Mouse (Mus musculus): ENCODE results near the gene Sdk1.

Gene Sdk1

DNA sequence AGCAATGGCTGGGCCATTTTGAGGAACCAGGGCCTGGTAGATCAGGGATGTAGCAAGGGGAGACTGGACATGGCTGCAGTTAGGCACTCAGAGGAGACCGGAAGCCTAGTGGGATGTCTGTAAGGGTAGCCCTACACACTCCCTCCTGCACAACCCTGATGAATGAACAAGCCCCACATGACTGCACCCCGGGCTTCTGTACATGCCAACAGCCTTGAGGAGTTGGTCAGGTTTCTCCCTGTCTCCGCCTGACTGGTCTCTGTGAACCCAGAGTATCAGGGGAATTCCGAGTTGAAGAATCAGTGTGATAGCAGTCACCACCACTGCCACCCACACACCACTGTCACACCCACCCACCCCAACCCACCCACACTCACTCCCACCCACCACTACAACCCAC lies 922.2 kb downstream of the Sdk1 start:
- no peak for DNase-seq

- DNase-seq = no peak
Observed at GRCm38 (mm10) chr5:142173636-142174035, 932.3 kb downstream of the Sdk1 start.

DNA sequence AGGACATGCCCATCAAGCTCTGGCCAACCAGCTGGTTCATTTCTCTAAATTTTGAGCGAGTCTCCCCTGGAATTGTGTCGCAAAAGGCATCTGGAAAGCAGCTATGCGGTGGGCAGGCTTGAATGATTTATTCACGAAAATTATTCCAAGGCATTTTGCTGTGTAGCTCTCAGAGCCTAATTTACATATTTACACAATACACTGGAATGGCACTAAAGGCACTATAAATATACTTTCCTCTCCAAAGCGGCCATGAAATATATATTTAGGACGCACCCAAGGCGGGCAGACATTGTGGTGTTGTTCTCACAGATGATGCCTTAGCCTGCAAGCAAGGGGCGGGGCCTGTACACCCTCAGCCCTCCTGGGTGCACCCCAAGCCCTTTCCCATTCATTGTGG lies 936.9 kb downstream of the Sdk1 start:
- DNase-seq = no peak

DNA sequence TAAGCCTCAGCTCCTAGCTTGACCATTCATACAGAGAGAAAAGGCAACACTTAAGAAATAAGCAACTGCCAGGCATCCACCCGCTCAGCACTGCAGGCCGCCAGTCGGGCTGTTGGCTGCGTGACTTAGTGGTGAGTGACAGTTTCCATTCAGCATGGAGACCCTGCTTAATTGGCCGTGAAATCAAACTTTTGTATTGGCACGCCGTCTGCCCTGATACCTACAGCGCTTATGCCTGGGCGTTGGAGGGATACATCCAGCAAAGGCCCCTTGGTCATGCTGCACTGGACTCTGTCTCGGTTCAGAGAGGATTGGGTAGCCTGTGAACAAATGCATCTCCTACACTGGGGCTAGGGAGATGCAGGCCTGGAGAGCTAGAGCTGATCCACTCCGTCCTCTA lies 938.0 kb downstream of the Sdk1 start:
- no peak for DNase-seq

DNA sequence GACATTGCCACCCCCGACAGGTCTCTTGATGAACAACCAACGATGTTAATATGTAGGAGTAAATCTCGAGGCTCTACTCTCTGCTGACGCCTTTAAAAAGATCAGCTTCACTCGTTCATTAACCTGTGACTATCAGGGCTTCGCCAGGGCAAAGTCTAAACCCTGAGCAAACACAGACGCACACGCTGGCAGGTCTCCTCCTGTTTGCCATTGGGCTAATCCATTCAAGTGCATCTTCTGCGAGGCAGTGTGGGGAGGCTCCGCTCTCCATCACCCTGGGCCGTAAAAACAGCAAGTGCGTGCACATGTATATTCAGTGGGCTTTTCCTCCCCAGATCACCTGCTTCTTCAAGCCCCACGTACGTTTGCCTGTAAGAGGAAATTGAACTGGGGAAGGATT lies 940.6 kb downstream of the Sdk1 start:
- DNase-seq = no peak

DNA sequence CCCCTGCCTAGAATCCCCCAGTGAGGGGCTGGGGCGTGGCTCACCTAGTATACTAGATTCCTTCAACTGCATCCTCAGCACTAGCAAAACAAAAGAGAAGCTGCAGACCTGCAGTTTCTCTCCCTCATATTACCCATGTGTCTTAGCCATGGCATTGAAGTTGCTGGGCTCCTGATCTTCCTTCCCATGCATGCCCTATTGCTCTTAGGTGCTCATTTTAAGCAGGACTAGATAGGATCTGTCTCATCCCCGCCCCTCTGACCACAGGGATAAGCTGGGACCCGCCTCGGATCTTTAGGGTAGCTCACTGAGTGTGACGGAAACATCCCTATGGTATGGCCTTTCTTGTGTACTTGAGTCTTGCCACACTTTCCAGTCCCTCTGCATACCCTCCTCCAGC lies 947.5 kb downstream of the Sdk1 start:
- DNase-seq = no peak

DNA sequence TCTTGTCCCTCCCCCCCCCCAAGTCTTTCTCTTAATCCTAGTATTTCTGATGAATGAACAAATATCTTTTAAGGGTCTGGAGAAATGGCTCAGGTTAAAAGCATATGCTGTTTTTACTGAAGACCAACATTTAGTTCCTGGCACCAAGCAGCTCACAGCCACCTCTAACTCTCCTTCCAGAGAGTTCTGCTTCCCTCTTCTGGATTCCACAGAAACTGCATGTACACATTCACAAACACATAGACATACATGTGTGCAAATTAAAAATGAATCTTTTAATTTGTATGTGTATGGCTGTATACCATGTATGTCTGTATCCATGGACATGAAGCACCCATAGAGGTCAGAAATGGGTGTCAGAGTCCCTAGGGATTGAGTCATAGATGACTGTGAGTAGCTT lies 968.6 kb downstream of the Sdk1 start:
- DNase-seq = no peak

GRCm38 (mm10) chr5:142212252-142212651 lies 971.0 kb downstream of the Sdk1 start:
- no peak for DNase-seq

DNA sequence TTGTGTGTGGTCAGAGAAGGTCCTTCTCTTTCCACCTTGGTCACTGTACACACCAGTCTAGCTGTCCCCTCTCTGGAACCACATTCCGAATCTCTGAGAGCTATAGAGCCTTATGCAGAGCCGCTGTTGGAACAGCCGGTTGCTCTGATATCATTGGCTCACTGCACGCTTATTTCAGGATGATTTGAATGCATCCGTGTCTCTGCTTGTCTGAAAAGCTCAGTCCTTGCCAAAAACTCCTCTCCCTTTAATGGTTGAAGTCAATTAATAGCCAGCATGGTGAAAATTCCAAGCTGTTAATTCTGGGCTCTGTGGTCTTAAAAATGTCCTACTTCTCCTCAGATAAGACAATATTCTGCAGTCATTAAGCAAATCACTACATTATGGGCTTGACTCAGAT lies 974.7 kb downstream of the Sdk1 start:
- DNase-seq = no peak

DNA sequence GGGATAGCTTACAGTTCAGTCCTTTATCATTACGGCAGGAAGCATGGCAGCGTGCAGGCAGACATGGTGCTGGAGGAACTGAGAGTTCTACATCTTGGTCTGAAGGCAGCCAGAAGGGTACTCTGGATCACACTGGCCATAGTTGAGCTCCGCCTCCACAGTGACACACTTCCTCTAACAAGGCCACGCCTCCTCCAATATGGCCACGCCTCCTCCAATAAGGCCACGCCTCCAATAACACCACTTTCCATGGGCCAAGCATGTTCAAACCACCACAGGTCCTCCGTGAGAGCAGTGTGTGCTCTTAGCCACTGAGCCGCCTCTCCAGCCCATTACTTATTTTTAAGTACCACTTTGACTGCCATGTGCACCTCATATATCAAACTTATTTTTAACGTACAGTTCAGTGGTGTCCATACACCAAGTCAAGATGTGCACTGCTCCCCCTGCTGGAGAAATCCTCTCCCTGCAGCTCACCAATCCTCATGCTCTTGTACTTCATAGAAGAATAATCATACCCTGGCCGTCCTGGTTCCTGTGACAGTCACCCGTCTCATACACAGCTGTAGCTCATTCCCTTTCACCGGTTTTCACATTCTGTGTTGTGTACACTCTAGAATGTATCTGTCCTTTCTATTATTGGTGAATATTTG lies 979.7 kb downstream of the Sdk1 start:
- peak; percentile 19 to 34 for DNase-seq

DNA sequence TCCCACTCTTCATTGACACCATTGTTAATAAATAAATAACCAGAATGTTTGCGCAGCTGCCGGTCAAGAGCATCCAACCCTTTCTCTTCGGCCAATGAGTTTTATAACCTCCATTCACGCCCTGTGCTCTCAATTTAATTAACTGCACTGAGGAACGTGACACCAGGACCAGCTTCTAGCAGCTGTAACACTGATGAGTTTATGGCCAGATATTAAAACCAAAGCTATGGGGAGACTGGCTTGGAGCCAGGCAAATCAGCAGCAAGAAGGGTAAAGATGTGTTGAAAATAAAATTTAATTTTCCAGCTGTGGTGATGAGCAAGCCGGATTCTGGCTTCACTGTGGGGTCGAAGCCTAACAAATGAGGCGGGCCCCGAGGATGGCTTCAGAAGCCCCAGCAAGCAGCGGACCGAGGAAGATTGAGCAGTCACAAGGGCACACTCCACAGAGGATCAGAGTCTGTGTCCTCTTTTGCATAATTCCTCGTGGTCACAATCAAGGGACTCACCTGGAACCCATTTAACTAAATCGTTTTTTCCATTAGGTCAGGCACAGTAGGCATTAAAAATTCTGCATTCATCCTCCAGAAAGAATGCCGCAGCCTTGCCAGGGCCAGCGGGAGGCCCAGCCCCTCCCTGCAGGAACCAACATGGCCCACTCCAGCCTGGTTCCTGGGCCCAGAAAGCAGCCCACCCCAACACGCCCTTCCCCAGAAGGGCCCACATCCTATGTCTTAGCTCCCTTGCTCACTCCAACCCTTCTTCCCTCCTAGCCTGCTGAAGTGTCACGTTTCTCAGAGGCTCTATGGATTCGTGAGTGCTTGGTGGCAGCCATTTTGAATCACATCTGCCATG lies 987.9 kb downstream of the Sdk1 start:
- DNase-seq = no peak

DNA sequence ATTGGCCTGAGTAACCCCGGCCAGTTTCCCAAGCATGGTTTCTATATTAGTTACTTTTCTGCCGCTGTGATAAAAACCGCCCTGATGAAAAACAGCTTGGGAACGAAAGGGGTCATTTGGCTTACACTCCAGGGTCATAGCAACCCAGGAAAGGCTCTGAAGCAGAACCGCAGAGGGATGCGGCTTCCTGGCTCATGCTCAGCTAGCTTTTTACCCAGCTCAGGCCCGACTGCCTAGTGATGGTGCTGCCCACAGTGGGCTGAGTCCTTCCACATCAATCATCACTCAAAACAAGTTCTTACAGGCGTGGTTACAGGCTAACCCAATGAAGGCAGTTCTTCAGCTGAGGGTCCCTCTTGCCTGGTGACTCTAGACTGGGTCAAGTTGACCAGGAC lies 988.5 kb downstream of the Sdk1 start:
- DNase-seq = no peak

DNA sequence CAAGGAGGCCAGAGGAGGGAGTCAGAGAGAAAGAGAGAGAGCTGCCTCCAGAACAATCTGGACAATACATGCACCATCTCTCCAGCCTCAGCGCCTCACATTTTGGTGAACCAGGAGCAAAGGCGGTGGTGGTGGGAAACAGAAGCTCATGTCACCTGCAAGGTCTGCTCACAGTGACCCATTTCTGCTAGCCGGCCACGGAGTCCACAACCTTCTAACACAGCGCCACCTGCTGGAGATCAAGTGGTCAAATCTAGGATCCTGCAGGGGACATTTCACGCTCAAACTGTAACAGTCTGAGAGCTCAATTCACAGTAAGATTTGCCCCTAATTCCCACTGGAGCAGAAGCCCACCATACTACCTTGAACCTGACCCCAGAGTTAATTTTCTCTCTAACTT lies 999.0 kb downstream of the Sdk1 start:
- no peak for DNase-seq

DNA sequence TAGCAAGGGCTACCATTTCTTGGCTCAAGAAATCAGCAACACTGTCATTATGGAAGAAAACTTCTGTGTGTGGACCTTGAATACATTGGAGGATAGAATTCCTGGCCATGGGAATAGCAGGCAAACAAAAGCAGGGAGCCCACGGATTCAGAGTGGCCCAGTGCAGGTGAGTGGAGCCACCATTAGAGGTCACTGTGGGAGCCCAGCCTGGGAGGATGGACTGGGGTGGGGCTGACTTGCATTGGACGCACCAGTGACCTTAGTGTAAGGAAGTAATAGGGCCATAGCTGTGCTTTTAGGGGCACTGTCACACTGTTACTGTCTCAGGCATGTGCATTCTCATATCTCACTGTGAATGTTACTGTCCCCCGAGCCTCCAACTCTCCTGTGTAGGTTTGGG lies 1001.3 kb downstream of the Sdk1 start:
- no peak for DNase-seq

- no peak for DNase-seq
Observed at GRCm38 (mm10) chr5:142243069-142243468, 1001.8 kb downstream of the Sdk1 start.

- DNase-seq = no peak
Observed at GRCm38 (mm10) chr5:142256231-142256630, 1014.9 kb downstream of the Sdk1 start.

DNA sequence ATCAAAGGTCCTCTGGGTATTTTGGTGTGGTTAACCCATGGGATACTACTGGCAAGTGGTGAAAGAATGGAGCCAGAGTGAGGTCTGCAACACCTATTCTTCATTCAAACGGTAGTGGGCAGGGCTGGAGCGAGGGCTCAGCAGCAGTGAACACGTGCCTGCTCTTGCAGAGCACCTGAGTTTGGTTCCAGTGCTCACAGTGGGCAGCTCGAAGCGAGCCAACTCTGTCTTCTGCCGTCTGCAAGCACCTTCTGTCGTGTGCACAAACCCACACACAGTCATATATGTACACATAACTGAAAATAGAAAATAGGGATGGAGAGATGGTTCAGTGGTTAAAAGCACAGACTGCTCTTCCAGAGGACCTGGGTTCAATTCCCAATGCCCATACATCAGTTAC lies 1017.4 kb downstream of the Sdk1 start:
- DNase-seq = no peak

DNA sequence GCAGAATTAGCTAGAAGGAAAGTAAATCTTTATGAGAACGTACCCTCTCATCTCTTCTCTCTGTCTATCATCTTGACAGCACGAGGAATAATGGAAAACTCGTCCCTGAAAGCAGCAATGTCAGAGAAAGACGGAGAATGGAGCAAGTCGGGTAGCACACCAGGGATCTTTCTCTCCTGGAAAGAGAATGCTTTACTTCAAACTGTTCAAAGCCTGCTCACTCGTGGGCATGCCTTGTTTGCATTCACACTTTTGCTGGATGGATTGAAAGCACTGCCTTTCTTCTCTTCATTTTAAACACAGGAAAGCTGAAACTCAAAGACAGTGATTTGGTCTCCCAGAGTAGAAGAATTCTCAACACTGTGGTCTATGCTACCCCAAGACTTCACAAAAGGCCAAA lies 1020.8 kb downstream of the Sdk1 start:
- DNase-seq = no peak

Data from B cell, adult 2 months (primary cell).